Mouse (Mus musculus) heart, postnatal 0 days (tissue): Measurements from ENCODE around the gene Filip1l. TPM values are rescaled to one million over a fixed set of nuclear protein-coding genes. Genes with fewer than 3 reads are reported as not detected.

Source experiments
- ATAC-seq: fragments of 200-750 bp; cut with Nextera tagmentation; 2 replicates; pipeline ENCODE4 v1.8.0; 2017; ENCODE audit warnings: low read depth, moderate number of reproducible peaks, moderate library complexity; ENCODE audit not compliant: insufficient read depth
- DNase-seq: peaks from one replicate; pipeline ENCODE4 v3.0.0-alpha.2; 2016; ENCODE audit warnings: low spot score
- H3K27ac ChIP-seq: fragments of 300-500 bp; sonication (generic); 2 replicates; pipeline ENCODE4 v1.5.1; 2014; ENCODE audit warnings: low read depth, mild to moderate bottlenecking
- H3K27me3 ChIP-seq: fragments of 300-500 bp; sonication (generic); 2 replicates; pipeline ENCODE4 v1.6.1; 2014; ENCODE audit warnings: low read length, mixed read lengths; ENCODE audit not compliant: control insufficient read depth, insufficient read depth
- H3K36me3 ChIP-seq: fragments of 300-500 bp; sonication (generic); replicated peaks from 2 replicates; pipeline ENCODE4 v1.6.1; 2014; ENCODE audit warnings: low read length, mixed read lengths; ENCODE audit not compliant: control insufficient read depth, insufficient read depth
- H3K4me1 ChIP-seq: fragments of 300-500 bp; sonication (generic); 2 replicates; pipeline ENCODE4 v1.6.1; 2014; ENCODE audit warnings: antibody characterized with exemption; ENCODE audit not compliant: control insufficient read depth, insufficient read depth
- H3K4me2 ChIP-seq: fragments of 300-500 bp; sonication (generic); 2 replicates; pipeline ENCODE4 v1.6.1; 2014; ENCODE audit warnings: low read depth, mild to moderate bottlenecking, low read length, moderate library complexity
- H3K4me3 ChIP-seq: fragments of 300-500 bp; sonication (generic); 2 replicates; pipeline ENCODE4 v1.5.1; 2014; ENCODE audit warnings: low read depth, low read length
- H3K9ac ChIP-seq: fragments of 300-500 bp; sonication (generic); replicated peaks from 2 replicates; pipeline ENCODE4 v1.6.1; 2014; ENCODE audit warnings: low read depth, low read length, mixed read lengths
- H3K9me3 ChIP-seq: fragments of 300-500 bp; sonication (generic); replicated peaks from 2 replicates; pipeline ENCODE4 v1.6.1; 2016; ENCODE audit warnings: low read length; ENCODE audit not compliant: control insufficient read depth
- CTCF ChIP-seq: IDR thresholded peaks from 2 replicates; pipeline ENCODE4 v1.5.1; 2016; ENCODE audit warnings: antibody characterized with exemption, control low read depth, low read depth
- EP300 ChIP-seq: IDR thresholded peaks from 2 replicates; pipeline ENCODE4 v1.6.1; 2016; ENCODE audit warnings: antibody characterized with exemption, low read depth
- WGBS: fragments of 180-500 bp; shearing (Covaris S2); extraction: QIAGEN DNeasy Blood & Tissue Kit; methylation state at CpG from one replicate; pipeline ENCODE4 v1.1.7; 2014; 5-methylcytosine and 5-hydroxymethylcytosine counted together
- polyA plus RNA-seq: library from polyadenylated mRNA; unstranded; fragments of >200 nt; fragmentation: Nextera tagmentation; extraction: Ambion mirVana; gene quantifications from 2 replicates; pipeline ENCODE4 v1.2.1, GENCODE M21; 2015
- total RNA-seq: library from RNA; depleted of rRNA; stranded (reverse); fragments of >200 nt; gene quantifications from 2 replicates; pipeline ENCODE4 v1.2.3, GENCODE M21; 2014; ENCODE audit warnings: low replicate concordance

Gene Filip1l
- total and polyA plus RNA-seq, 2 experiments from 2014 or later: 14.1 to 26.0 TPM

DNA sequence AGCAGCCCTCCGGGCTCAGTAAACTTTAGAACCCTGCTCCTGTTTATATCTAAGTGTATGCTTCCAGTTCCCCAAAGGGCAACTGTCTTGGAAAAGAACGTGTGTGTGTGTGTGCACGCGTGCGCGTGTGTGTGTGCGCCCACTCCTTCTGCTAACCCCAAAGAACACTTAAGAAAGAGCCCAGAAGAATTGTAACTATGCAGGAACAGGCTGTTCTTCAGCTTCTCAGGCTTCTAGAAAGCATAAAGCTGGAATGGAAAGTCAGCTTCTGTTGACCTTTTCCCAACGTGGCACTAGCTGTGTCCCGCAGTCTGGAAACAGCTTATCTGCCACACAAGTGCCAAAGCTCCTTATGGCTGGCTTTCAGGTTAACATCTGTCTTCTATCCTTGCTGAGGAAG, 37.9 kb upstream of the Filip1l start:
- Histone ChIP-seq H3K27ac (no peak overlapping the region), H3K4me1 (no peaks in the 10 kb centered on the region), H3K4me3 (no peak overlapping the region), H3K9me3 (no peaks in the 10 kb centered on the region), H3K27me3 (no peaks in the 10 kb centered on the region), H3K9ac (no peak overlapping the region), H3K36me3 (no peaks in the 10 kb centered on the region), H3K4me2 (no peak overlapping the region)
- DNase-seq (no peak), ATAC-seq (no peak)
- WGBS: 75% methylated on average over 9 of the region's 9 CpGs
- TF ChIP-seq CTCF (no peak), EP300 (no peak)

- H3K4me3 ChIP-seq: no peak overlapping the region
- no peak overlapping the region for H3K4me2 ChIP-seq
- H3K27me3 ChIP-seq: no peaks in the 10 kb centered on the region
- 0 out of 2 replicates have a peak, but pooled peaks cover 3% of the 10 kb centered on the region for H3K36me3 ChIP-seq
- no peaks in the 10 kb centered on the region for H3K4me1 ChIP-seq
- H3K9ac ChIP-seq: no peak overlapping the region
- no peak overlapping the region for H3K27ac ChIP-seq
- no peak for DNase-seq
- WGBS: 68% methylated on average over 4 of the region's 4 CpGs
- no peak for TF ChIP-seq CTCF
- TF ChIP-seq EP300: no peak
- no peaks in the 10 kb centered on the region for H3K9me3 ChIP-seq
- no peak for ATAC-seq
These were observed 35.8 kb upstream of the Filip1l start for GRCm38 (mm10) chr16:57317127-57317526.

DNA sequence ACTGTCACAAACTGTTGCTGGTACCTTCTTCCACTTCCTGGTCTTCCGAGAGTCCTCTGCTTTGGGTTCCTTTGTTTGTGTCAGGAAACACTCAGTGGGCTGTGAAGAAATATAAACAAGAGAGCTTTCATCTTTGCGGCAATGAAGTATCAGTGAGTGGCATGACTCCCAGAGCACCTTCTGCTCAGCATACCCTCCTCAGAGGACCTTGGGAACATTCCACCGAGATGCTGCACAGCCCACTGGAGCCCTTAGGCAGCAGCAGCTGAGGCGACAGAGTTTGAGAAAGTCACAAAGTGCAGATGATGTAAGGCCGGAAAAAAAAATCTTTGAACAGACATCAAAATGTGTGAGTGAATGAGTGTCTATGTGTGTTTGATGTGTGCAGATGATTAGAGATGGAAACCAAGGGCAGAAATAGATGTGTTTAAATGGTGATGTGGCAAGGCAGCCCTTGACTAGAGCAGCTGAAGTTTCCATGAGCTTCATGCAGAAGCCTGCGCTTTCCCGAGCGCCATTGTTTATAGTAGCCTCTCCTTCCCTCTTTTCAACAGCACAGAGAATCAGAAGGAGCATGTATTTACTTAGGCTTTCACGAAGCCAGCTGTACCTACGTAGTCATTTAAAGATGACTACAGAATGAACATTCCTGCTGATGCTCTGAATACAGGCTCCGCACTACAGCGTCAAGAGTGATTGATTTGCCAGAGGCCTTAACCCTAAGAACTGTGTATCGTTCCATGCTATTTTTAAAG, 34.8 kb upstream of the Filip1l start:
- TF ChIP-seq CTCF: no peak
- TF ChIP-seq EP300: no peak
- Histone ChIP-seq H3K9ac (no peak overlapping the region), H3K9me3 (no peaks in the 10 kb centered on the region), H3K27me3 (no peaks in the 10 kb centered on the region), H3K27ac (no peak overlapping the region), H3K4me1 (no peaks in the 10 kb centered on the region), H3K4me2 (no peak overlapping the region), H3K4me3 (no peak overlapping the region), H3K36me3 (0 out of 2 replicates have a peak, but pooled peaks cover 3% of the 10 kb centered on the region)
- WGBS: 68% methylated on average over 13 of the region's 13 CpGs
- DNase-seq: no peak
- ATAC-seq: no peak

DNA sequence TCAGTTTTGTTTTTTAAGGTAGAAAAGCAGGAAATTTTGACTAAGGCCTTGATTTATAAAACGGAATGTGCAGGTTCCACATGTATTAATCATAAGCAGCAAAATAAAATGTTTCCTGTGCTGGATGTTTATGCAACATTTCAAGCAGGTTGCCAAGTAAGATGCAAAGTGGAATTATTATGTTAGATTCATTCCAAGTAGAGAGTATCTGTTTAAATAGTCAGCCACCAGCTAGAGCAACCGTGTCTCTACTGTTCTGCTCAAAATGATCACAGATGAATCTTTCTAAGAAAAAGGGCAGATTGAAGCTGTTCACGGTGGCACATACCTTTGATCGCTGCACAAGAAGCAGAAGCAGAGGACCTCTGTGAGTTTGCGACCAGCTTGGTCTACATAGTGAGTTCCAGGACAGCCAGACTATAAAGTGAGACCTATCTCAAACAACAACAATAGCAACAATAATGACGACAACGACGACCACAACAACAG, 34.2 kb upstream of the Filip1l start:
- TF ChIP-seq EP300: no peak
- Histone ChIP-seq H3K36me3 (0 out of 2 replicates have a peak, but pooled peaks cover 3% of the 10 kb centered on the region), H3K4me3 (no peak overlapping the region), H3K27me3 (no peaks in the 10 kb centered on the region), H3K9me3 (no peaks in the 10 kb centered on the region), H3K27ac (no peak overlapping the region), H3K4me1 (no peaks in the 10 kb centered on the region), H3K4me2 (no peak overlapping the region), H3K9ac (no peak overlapping the region)
- ATAC-seq: no peak
- 82% methylated on average over 8 of the region's 8 CpGs for whole genome bisulfite sequencing
- no peak for DNase-seq

- H3K9ac ChIP-seq: no peak overlapping the region
- H3K4me2 ChIP-seq: no peak overlapping the region
- TF ChIP-seq CTCF (no peak), EP300 (no peak)
- H3K9me3 ChIP-seq: no peaks in the 10 kb centered on the region
- no peak overlapping the region for H3K27ac ChIP-seq
- H3K4me3 ChIP-seq: no peak overlapping the region
- DNase-seq (no peak), ATAC-seq (no peak)
- H3K4me1 ChIP-seq: no peaks in the 10 kb centered on the region
- H3K36me3 ChIP-seq: 0 out of 2 replicates have a peak, but pooled peaks cover 3% of the 10 kb centered on the region
- H3K27me3 ChIP-seq: no peaks in the 10 kb centered on the region
- 59% methylated on average over 7 of the region's 7 CpGs for WGBS
These were observed 33.4 kb upstream of the Filip1l start for GRCm38 (mm10) chr16:57319284-57320124.
